Mouse (Mus musculus) liver, embryonic 12.5 days (tissue): ENCODE data around the gene Gm45208. TPM values are rescaled to one million over a fixed set of nuclear protein-coding genes. Genes with fewer than 3 reads are reported as not detected.
"Not testable (repeated sequence)": the region's sequence is repeated elsewhere in the genome, so short reads cannot be mapped to it uniquely, and the experiment has no call there.

Experiments used
- ATAC-seq: fragments of 200-750 bp; cut with Nextera tagmentation; 2 replicates; pipeline ENCODE4 v1.8.0; 2017; ENCODE audit warnings: moderate number of reproducible peaks, mild to moderate bottlenecking, moderate library complexity
- H3K27ac ChIP-seq: fragments of 300-500 bp; sonication (generic); 2 replicates; pipeline ENCODE4 v1.5.1; 2016; ENCODE audit warnings: mild to moderate bottlenecking
- H3K27me3 ChIP-seq: fragments of 300-500 bp; sonication (generic); replicated peaks from 2 replicates; pipeline ENCODE4 v1.6.1; 2016; ENCODE audit warnings: mild to moderate bottlenecking, moderate library complexity
- H3K36me3 ChIP-seq: fragments of 300-500 bp; sonication (generic); 2 replicates; pipeline ENCODE4 v1.6.1; 2016; ENCODE audit warnings: mild to moderate bottlenecking, moderate library complexity
- H3K4me1 ChIP-seq: fragments of 300-500 bp; sonication (generic); 2 replicates; pipeline ENCODE4 v1.6.1; 2016
- H3K4me2 ChIP-seq: fragments of 300-500 bp; sonication (generic); 2 replicates; pipeline ENCODE4 v1.6.1; 2016; ENCODE audit warnings: mild to moderate bottlenecking, moderate library complexity
- H3K4me3 ChIP-seq: fragments of 300-500 bp; sonication (generic); 2 replicates; pipeline ENCODE4 v1.5.1; 2016; ENCODE audit warnings: mild to moderate bottlenecking, moderate library complexity
- H3K9ac ChIP-seq: fragments of 300-500 bp; sonication (generic); 2 replicates; pipeline ENCODE4 v1.6.1; 2016; ENCODE audit warnings: mild to moderate bottlenecking, moderate library complexity
- H3K9me3 ChIP-seq: fragments of 300-500 bp; sonication (generic); replicated peaks from 2 replicates; pipeline ENCODE4 v1.6.1; 2016; ENCODE audit warnings: mild to moderate bottlenecking, moderate library complexity
- WGBS: fragments of 180-500 bp; shearing (Covaris S2); methylation state at CpG from one replicate; pipeline ENCODE4 v1.1.7; 2016; ENCODE audit not compliant: insufficient replicate concordance; 5-methylcytosine and 5-hydroxymethylcytosine counted together
- polyA plus RNA-seq: library from polyadenylated mRNA; unstranded; fragments of >200 nt; fragmentation: Nextera tagmentation; extraction: Ambion mirVana; gene quantifications from 2 replicates; pipeline ENCODE4 v1.2.1, GENCODE M21; 2016

Gene Gm45208
- polyA plus RNA-seq, 1 experiment from 2014 or later = not detected

- no peaks in the 10 kb centered on the region for H3K9me3 ChIP-seq
- peaks cover 34% of the 10 kb centered on the region for H3K36me3 ChIP-seq
- H3K27me3 ChIP-seq = no peaks in the 10 kb centered on the region
- ATAC-seq = no peak
- peak overlapping the region; percentile 72 for H3K4me2 ChIP-seq
- peaks cover 20% of the 10 kb centered on the region for H3K4me1 ChIP-seq
- whole genome bisulfite sequencing = 27% methylated on average over 4 of the region's 4 CpGs
- H3K9ac ChIP-seq = peak overlapping the region; percentile 55; the same call in 1 of the 2 replicates
- H3K4me3 ChIP-seq = peak overlapping the region; percentile 53
- no peak overlapping the region for H3K27ac ChIP-seq
Measured at GRCm38 (mm10) chrX:7728922-7729265, 6.8 kb downstream of the Gm45208 start.

DNA sequence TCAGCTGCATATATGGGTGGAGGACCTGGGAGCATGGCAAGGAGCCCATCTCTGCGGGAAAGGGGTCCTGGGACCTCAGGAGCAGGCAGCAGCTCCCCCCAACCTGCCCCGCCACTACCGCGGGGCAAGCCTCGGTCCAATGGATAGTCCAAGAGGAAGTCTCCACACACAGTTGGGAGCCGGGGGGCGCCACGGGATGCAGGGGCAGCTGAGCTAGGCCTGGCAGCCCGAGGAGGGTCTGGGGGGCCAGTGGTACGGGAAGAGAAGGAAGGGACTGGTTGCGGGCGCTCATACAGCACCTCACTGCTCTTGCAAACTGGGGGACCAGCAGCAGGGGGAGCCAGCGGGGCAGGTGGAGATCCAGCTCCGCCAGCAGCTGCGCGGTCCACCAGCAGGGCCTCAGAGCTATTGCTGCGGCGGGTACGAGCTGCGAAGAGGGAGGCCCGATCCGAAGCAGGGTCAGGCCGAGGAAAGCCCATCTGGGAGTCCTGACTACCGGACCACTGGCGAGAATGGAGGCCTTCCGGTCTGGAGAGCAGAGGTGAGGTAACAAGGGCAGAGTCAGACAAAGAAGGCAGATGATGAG, 11.6 kb downstream of the Gm45208 start:
- WGBS = 11% methylated on average over 20 of the region's 26 CpGs
- H3K9ac ChIP-seq = peak overlapping the region; percentile 44; the same call in 1 of the 2 replicates
- no peak overlapping the region for H3K27ac ChIP-seq
- peaks cover 12% of the 10 kb centered on the region for H3K4me1 ChIP-seq
- H3K27me3 ChIP-seq = no peaks in the 10 kb centered on the region
- ATAC-seq = peak; percentile 63
- no peaks in the 10 kb centered on the region for H3K36me3 ChIP-seq
- H3K4me3 ChIP-seq = peak overlapping the region; percentile 26
- peak overlapping the region; percentile 54 for H3K4me2 ChIP-seq
- no peaks in the 10 kb centered on the region for H3K9me3 ChIP-seq

GRCm38 (mm10) chrX:7739336-7740081, 17.5 kb downstream of the Gm45208 start:
- peaks cover 18% of the 10 kb centered on the region for H3K4me1 ChIP-seq
- H3K27ac ChIP-seq = no peak overlapping the region
- no peak overlapping the region for H3K9ac ChIP-seq
- no peaks in the 10 kb centered on the region for H3K9me3 ChIP-seq
- no peak overlapping the region for H3K4me2 ChIP-seq
- H3K27me3 ChIP-seq = no peaks in the 10 kb centered on the region
- 60% methylated on average over 14 of the region's 14 CpGs for WGBS
- H3K36me3 ChIP-seq = no peaks in the 10 kb centered on the region
- H3K4me3 ChIP-seq = no peak overlapping the region
- ATAC-seq = no peak; the same call in 1 of the 2 replicates

DNA sequence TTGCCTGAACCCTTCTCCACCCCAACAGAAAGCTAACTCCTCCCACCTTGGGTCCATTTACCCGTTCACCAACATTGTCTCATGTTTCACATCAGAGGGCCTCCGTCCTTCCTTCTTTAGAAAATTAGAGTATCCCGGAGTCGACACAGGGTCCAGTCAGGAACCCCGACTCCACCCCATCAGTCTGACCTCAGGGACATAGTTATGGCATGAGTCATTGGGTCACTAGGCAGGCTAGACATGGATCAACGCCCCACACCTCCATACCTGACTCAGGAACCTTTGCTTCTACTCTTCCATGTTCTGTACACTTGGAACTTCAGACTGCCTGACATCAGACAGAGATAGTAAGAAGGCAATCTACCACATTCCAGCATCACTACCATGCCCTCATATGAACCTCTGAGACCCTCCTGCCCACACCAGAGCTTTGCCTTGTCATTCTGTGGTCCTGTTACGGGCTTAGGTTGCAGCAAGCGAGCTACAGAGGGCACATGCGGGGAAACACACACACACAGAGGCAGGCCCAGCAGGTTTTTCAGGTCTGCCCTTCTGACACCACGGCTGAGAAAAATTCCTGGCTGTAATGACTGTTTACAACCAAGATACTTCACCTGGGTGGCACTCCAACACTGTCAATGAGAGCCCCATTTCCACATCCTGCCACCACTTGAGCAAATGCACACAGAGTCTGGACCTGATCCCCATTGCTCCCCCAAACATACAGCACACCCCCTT, 18.2 kb downstream of the Gm45208 start:
- Histone ChIP-seq H3K4me3 (no peak overlapping the region), H3K27me3 (no peaks in the 10 kb centered on the region), H3K4me1 (peaks cover 18% of the 10 kb centered on the region), H3K36me3 (no peaks in the 10 kb centered on the region), H3K9me3 (no peaks in the 10 kb centered on the region), H3K27ac (peak overlapping the region; percentile 51; the same call in 1 of the 2 replicates), H3K9ac (no peak overlapping the region), H3K4me2 (peak overlapping the region; percentile 35)
- peak; percentile 36; the same call in 1 of the 2 replicates for ATAC-seq
- 65% methylated on average over 10 of the region's 10 CpGs for WGBS

DNA sequence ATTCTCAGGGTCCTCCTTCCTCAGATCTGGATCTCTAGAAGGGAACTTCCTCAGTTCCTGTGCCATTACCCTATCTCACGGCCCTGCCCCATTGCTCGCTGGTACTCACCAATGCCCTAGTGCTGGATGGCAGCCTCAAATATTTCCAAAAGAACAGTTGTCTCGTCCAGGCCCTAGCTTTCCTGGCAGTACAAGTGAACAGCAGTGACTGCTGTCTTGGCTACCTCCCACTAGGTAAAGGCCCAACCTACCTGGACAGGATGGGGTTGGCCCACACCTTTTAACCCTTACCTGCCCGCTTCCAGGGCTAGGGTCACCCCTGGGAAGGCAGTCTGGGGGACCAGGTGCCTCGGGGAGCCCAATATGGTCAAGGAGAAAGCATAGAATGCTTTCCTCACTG, 19.1 kb downstream of the Gm45208 start:
- no peaks in the 10 kb centered on the region for H3K27me3 ChIP-seq

GRCm38 (mm10) chrX:7743470-7743869, 21.4 kb downstream of the Gm45208 start:
- Histone ChIP-seq H3K9me3 (no peaks in the 10 kb centered on the region), H3K4me3 (no peak overlapping the region), H3K4me1 (peaks cover 18% of the 10 kb centered on the region), H3K9ac (no peak overlapping the region), H3K27ac (no peak overlapping the region), H3K36me3 (no peaks in the 10 kb centered on the region), H3K27me3 (no peaks in the 10 kb centered on the region), H3K4me2 (no peak overlapping the region)
- no peak for ATAC-seq
- 40% methylated on average over 5 of the region's 5 CpGs for WGBS

More for the DNA sequence above, 19.1 kb downstream of the Gm45208 start:
- Histone ChIP-seq H3K4me1 (peaks cover 18% of the 10 kb centered on the region), H3K9me3 (no peaks in the 10 kb centered on the region), H3K27ac (0 out of 2 replicates have a peak overlapping the region, but pooled peaks have one; percentile 51), H3K36me3 (no peaks in the 10 kb centered on the region), H3K4me3 (no peak overlapping the region), H3K9ac (no peak overlapping the region), H3K4me2 (peak overlapping the region; percentile 35)
- WGBS = 38% methylated on average over 5 of the region's 5 CpGs
- ATAC-seq = 0 out of 2 replicates have a peak, but pooled peaks have one; percentile 38

DNA sequence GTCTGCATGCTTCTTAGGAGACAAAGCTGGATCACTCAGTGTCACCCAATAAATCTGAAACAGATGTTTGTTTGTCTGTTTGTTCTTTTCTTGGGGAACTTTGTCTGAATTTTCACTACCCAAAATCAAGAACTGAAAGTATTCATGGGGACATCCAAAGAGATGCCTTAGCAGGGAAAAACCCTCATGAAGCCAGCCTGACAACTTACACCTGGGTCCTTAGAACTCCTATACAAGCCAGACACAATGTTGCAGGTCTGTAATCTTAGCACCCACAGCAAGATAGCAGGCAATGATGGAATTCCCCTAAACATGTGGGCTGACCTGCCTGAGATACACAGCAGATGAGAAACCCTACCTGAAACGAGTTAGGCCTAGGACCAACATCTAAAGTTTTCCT, 22.9 kb downstream of the Gm45208 start:
- Histone ChIP-seq H3K9ac (no peak overlapping the region), H3K4me3 (no peak overlapping the region), H3K27ac (no peak overlapping the region), H3K36me3 (no peaks in the 10 kb centered on the region), H3K9me3 (no peaks in the 10 kb centered on the region), H3K4me1 (peaks cover 16% of the 10 kb centered on the region), H3K27me3 (no peaks in the 10 kb centered on the region; the same call in 1 of the 2 replicates), H3K4me2 (no peak overlapping the region)
- WGBS = 22% methylated on average over 1 of the region's 1 CpGs
- no peak for ATAC-seq

GRCm38 (mm10) chrX:7745429-7745828, 23.4 kb downstream of the Gm45208 start:
- peaks cover under 1% of the 10 kb centered on the region; the same call in 1 of the 2 replicates for H3K27me3 ChIP-seq
- H3K4me1 ChIP-seq = peaks cover 15% of the 10 kb centered on the region
- WGBS = 79% methylated on average over 8 of the region's 8 CpGs
- no peak for ATAC-seq
- H3K9ac ChIP-seq = no peak overlapping the region
- no peak overlapping the region for H3K27ac ChIP-seq
- H3K9me3 ChIP-seq = no peaks in the 10 kb centered on the region
- H3K4me3 ChIP-seq = no peak overlapping the region
- no peak overlapping the region for H3K4me2 ChIP-seq
- no peaks in the 10 kb centered on the region for H3K36me3 ChIP-seq

DNA sequence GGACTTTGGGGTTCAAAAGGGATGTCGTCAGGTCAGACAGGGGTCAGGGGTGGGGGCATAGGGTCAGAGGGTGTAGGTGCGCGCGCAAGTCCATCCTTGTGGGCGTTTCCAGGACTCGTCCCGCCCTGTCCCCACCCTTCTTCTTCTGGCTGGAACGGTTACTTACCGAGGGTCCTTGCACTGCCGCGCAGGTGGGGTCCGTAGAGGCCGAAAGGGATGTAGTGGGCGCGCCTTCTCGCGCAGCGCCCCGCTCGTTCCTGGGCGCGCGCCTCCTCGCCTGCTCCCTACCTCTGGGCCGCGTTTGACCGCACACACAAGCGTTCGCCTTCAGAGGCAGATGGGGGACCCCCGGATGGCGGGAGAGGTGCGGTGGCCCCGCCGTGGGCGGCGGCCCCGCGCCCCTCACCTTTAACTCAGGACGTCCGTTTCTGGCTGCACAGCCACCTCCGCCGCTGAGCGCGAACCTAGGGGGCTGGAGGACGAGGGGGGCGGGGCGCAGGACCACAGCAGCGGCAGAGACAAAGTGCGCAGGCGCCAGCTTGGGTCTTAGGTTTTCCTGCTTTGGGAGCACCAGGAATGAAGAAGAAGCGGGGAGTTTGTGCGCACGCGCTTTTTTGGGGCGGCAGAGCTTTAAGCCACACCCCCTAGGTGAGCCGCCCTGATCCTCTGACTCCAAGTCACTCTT, 28.5 kb downstream of the Gm45208 start, which contains the start of gene Ccdc120:
Gene Ccdc120, minus strand, starts transcription at position 474 of the 685 bp plus-strand sequence.
- peak within 1 kb of the TSS; percentile 63; the same call in 1 of the 2 replicates for H3K9ac ChIP-seq
- peaks cover 4% of the 10 kb centered on the region; the same call in 1 of the 2 replicates for H3K27me3 ChIP-seq
- peak; percentile 30; the same call in 1 of the 2 replicates for ATAC-seq
- peak within 1 kb of the TSS; percentile 79 for H3K4me2 ChIP-seq
- H3K27ac ChIP-seq = no peak within 1 kb of the TSS
- H3K9me3 ChIP-seq = no peaks in the 10 kb centered on the region
- peaks cover 8% of the 10 kb centered on the region; the same call in 1 of the 2 replicates for H3K4me1 ChIP-seq
- H3K36me3 ChIP-seq = no peaks in the 10 kb centered on the region
- 2% methylated on average over 43 of the region's 56 CpGs for WGBS
- H3K4me3 ChIP-seq = peak within 1 kb of the TSS; percentile 64

- not testable (repeated sequence) for ATAC-seq, H3K4me2 ChIP-seq, H3K27me3 ChIP-seq, H3K27ac ChIP-seq, H3K36me3 ChIP-seq, H3K4me3 ChIP-seq, H3K4me1 ChIP-seq, H3K9me3 ChIP-seq, H3K9ac ChIP-seq
- WGBS = 7% methylated on average over 3 of the region's 3 CpGs
Measured at GRCm38 (mm10) chrX:7753627-7754026, 31.6 kb downstream of the Gm45208 start.

DNA sequence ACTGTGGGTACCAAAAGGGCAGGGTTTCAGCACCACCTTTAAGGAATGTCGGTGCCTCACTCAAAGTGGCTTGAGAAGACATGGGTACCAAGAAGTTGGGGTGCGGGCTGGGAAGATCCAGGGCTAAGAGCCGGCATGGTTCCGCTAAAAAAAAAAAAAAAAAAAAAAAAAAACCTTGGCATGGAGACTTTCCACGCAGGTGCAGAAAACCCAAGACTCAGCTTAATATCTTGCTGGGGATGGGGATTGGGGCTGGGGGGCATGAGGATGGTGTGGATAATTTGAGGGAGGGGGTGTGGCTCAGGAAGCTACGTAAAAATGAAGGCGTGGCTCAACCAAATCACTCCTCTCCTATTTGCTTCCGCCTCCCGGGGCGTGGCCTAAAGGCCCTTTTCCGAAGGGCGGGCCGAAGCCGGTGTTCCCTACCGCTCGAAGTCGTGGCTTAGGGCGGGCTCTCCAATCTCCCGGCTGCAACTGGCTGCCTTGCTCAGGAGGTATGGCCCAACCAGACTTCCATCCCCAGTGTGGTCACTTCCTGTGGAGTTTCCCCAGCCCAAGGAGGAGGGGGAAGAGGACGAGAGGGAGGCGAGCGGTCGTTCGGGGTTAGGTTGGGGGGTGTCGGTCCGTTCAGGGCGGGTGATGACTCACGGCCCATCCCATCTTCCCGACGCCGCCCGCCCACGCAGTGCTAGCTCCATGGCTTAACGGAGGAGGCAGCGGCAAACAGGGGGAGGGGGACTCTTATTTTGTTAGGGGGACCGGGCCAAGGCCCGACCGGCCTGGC, 40.3 kb downstream of the Gm45208 start, which contains the start of gene Tfe3:
Gene Tfe3, plus strand, starts transcription at position 424 of the 784 bp plus-strand sequence.
- H3K4me3 ChIP-seq = peak within 1 kb of the TSS; percentile 74
- H3K36me3 ChIP-seq = peaks cover 11% of the 10 kb centered on the region
- H3K27me3 ChIP-seq = no peaks in the 10 kb centered on the region
- peak within 1 kb of the TSS; percentile 73 for H3K9ac ChIP-seq
- 11% methylated on average over 38 of the region's 38 CpGs for WGBS
- peak within 1 kb of the TSS; percentile 80 for H3K27ac ChIP-seq
- no peaks in the 10 kb centered on the region for H3K9me3 ChIP-seq
- peak; percentile 93 for ATAC-seq
- H3K4me2 ChIP-seq = peak within 1 kb of the TSS; percentile 83
- H3K4me1 ChIP-seq = peaks cover 38% of the 10 kb centered on the region
